Mouse (Mus musculus) midbrain, postnatal 0 days (tissue): ENCODE measurements at regions not wholly inside any gene's neighbourhood (a gene's known extent, or its start where the extent isn't known, plus 50 kb on each side); places are given as distances from the start of the nearest gene placed in this dataset.

Experiments
- ATAC-seq: fragments of 200-750 bp; cut with Nextera tagmentation; 2 replicates; pipeline ENCODE4 v1.8.0; 2017; ENCODE audit warnings: moderate number of reproducible peaks, mild to moderate bottlenecking, moderate TSS enrichment, moderate library complexity; ENCODE audit not compliant: low FRiP score
- DNase-seq: peaks from one replicate; pipeline ENCODE4 v3.0.0-alpha.2; 2015; ENCODE audit warnings: low spot score
- H3K27ac ChIP-seq: fragments of 300-500 bp; sonication (generic); 2 replicates; pipeline ENCODE4 v1.5.1; 2014; ENCODE audit warnings: low read depth, mild to moderate bottlenecking, low read length, mixed read lengths
- H3K27me3 ChIP-seq: fragments of 300-500 bp; sonication (generic); 2 replicates; pipeline ENCODE4 v1.6.1; 2014; ENCODE audit warnings: low read length, control low read depth, mixed read lengths; ENCODE audit not compliant: insufficient read depth
- H3K36me3 ChIP-seq: fragments of 300-500 bp; sonication (generic); 2 replicates; pipeline ENCODE4 v1.6.1; 2014; ENCODE audit warnings: low read length, control low read depth, mixed read lengths; ENCODE audit not compliant: insufficient read depth
- H3K4me1 ChIP-seq: fragments of 300-500 bp; sonication (generic); 2 replicates; pipeline ENCODE4 v1.6.1; 2014; ENCODE audit warnings: mild to moderate bottlenecking, control low read depth, antibody characterized with exemption, low read length, mixed read lengths; ENCODE audit not compliant: insufficient read depth
- H3K4me2 ChIP-seq: fragments of 300-500 bp; sonication (generic); 2 replicates; pipeline ENCODE4 v1.6.1; 2014; ENCODE audit warnings: low read depth, mild to moderate bottlenecking, low read length, mixed read lengths; ENCODE audit not compliant: poor library complexity, severe bottlenecking
- H3K4me3 ChIP-seq: fragments of 300-500 bp; sonication (generic); 2 replicates; pipeline ENCODE4 v1.5.1; 2014; ENCODE audit warnings: low read depth, mild to moderate bottlenecking, low read length, moderate library complexity
- H3K9ac ChIP-seq: fragments of 300-500 bp; sonication (generic); replicated peaks from 2 replicates; pipeline ENCODE4 v1.6.1; 2014; ENCODE audit warnings: mild to moderate bottlenecking, low read length, moderate library complexity, mixed read lengths; ENCODE audit not compliant: poor library complexity, severe bottlenecking
- H3K9me3 ChIP-seq: fragments of 300-500 bp; sonication (generic); 2 replicates; pipeline ENCODE4 v1.6.1; 2016; ENCODE audit warnings: low read length, control low read depth
- CTCF ChIP-seq: IDR thresholded peaks from 2 replicates; pipeline ENCODE4 v1.5.1; 2016; ENCODE audit warnings: antibody characterized with exemption, mild to moderate bottlenecking
- WGBS: fragments of 180-500 bp; shearing (Covaris S2); extraction: QIAGEN DNeasy Blood & Tissue Kit; methylation state at CpG from one replicate; pipeline ENCODE4 v1.1.7; 2014; 5-methylcytosine and 5-hydroxymethylcytosine counted together

DNA sequence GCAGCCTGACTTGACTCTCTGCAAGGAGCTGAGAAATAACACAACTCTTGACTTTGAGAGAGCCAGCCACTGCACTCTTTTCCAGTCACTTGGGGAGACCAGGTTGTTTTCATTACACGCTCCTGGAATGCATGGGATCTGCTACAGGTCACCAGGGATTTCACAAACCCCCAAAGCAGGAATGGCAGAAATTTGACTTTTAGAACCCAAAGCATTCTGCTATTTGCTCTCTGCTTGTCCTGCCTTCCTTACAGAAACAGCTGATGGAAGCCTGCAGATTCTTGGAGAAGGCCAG, 160.2 kb downstream of the 1500009L16Rik start:
- DNase-seq = no peak
- Histone ChIP-seq H3K4me3 (no peak overlapping the region), H3K27ac (no peak overlapping the region), H3K36me3 (no peaks in the 10 kb centered on the region), H3K9me3 (no peaks in the 10 kb centered on the region), H3K27me3 (no peaks in the 10 kb centered on the region), H3K9ac (no peak overlapping the region), H3K4me1 (no peaks in the 10 kb centered on the region), H3K4me2 (no peak overlapping the region)
- 91% methylated on average over 1 of the region's 1 CpGs for WGBS
- no peak for ATAC-seq
- TF ChIP-seq CTCF = no peak

- TF ChIP-seq CTCF = no peak
- Histone ChIP-seq H3K36me3 (no peaks in the 10 kb centered on the region), H3K9ac (no peak overlapping the region), H3K4me1 (no peaks in the 10 kb centered on the region), H3K9me3 (no peaks in the 10 kb centered on the region), H3K27ac (no peak overlapping the region), H3K4me2 (no peak overlapping the region), H3K27me3 (no peaks in the 10 kb centered on the region), H3K4me3 (no peak overlapping the region)
- ATAC-seq (no peak), DNase-seq (no peak)
- 92% methylated on average over 2 of the region's 2 CpGs for WGBS
These were observed 161.9 kb downstream of the 1500009L16Rik start for GRCm38 (mm10) chr10:83884553-83884952.

- ATAC-seq (no peak), DNase-seq (no peak)
- H3K4me3 ChIP-seq = no peak overlapping the region
These were observed 165.9 kb downstream of the 1500009L16Rik start for GRCm38 (mm10) chr10:83888587-83888986.

DNA sequence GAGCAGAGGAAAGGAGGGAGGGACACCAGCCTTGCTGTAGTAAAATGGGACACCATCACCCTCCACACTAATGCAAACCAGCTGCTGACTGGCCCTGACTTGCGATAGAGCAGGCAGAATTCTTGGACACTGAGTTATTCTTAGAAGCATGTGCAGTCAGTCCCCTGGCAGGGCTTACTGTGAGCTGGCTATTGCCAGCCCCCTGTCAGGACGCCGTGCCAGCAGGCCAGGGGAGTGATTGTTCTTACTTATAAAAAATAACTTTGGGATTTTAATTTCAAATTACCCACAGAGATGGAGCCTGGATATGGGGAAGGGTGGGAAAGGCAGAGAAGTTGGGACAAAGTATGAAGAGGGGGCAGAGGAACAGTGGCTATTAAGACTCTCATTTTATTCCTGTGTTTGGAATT, 173.1 kb downstream of the 1500009L16Rik start:
- no peaks in the 10 kb centered on the region for H3K27me3 ChIP-seq
- no peak overlapping the region for H3K9ac ChIP-seq
- H3K4me3 ChIP-seq = no peak overlapping the region
- no peaks in the 10 kb centered on the region for H3K4me1 ChIP-seq
- WGBS = 54% methylated on average over 3 of the region's 3 CpGs
- DNase-seq (peak; percentile 51), ATAC-seq (no peak)
- no peak overlapping the region for H3K27ac ChIP-seq
- no peaks in the 10 kb centered on the region for H3K36me3 ChIP-seq
- H3K9me3 ChIP-seq = no peaks in the 10 kb centered on the region
- H3K4me2 ChIP-seq = no peak overlapping the region
- TF ChIP-seq CTCF = no peak

More at GRCm38 (mm10) chr10:83888587-83888986, 165.9 kb downstream of the 1500009L16Rik start:
- Histone ChIP-seq H3K4me2 (no peak overlapping the region), H3K9ac (no peak overlapping the region), H3K27me3 (no peaks in the 10 kb centered on the region), H3K27ac (no peak overlapping the region), H3K9me3 (no peaks in the 10 kb centered on the region), H3K4me1 (no peaks in the 10 kb centered on the region), H3K36me3 (no peaks in the 10 kb centered on the region)
- WGBS = 59% methylated on average over 6 of the region's 6 CpGs
- no peak for TF ChIP-seq CTCF

DNA sequence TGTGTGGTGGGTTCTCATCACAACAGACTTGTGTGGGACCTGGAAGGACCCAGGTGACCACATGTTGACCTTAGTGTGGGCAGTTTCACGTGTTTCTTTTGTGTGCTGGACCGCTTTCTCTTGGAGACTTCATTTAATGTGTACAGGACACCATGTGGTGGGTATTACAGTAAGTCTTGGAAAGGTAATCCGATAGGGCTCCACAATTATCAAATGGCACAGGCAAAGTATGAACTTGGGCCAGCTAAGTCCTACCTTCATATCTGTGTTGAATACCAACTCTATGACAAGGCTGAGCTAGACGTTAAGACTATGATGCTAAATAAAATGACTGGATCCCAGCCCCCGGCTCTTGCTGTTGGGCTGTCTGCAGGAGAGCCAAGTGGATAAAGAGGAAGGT, 173.5 kb downstream of the 1500009L16Rik start:
- Histone ChIP-seq H3K9me3 (no peaks in the 10 kb centered on the region), H3K9ac (no peak overlapping the region), H3K27ac (no peak overlapping the region), H3K27me3 (no peaks in the 10 kb centered on the region), H3K4me1 (no peaks in the 10 kb centered on the region), H3K4me3 (no peak overlapping the region), H3K36me3 (no peaks in the 10 kb centered on the region), H3K4me2 (no peak overlapping the region)
- DNase-seq (no peak), ATAC-seq (no peak)
- 87% methylated on average over 5 of the region's 5 CpGs for WGBS
- TF ChIP-seq CTCF = no peak

- WGBS = 84% methylated on average over 6 of the region's 6 CpGs
- no peak overlapping the region for H3K27ac ChIP-seq
- DNase-seq (no peak), ATAC-seq (no peak)
- no peaks in the 10 kb centered on the region for H3K36me3 ChIP-seq
- H3K4me2 ChIP-seq = no peak overlapping the region
- H3K9me3 ChIP-seq = no peaks in the 10 kb centered on the region
- H3K4me3 ChIP-seq = no peak overlapping the region
- H3K9ac ChIP-seq = no peak overlapping the region
- no peaks in the 10 kb centered on the region for H3K4me1 ChIP-seq
- TF ChIP-seq CTCF = no peak
- H3K27me3 ChIP-seq = no peaks in the 10 kb centered on the region
These were observed 174.9 kb downstream of the 1500009L16Rik start for GRCm38 (mm10) chr10:83897558-83897957.

DNA sequence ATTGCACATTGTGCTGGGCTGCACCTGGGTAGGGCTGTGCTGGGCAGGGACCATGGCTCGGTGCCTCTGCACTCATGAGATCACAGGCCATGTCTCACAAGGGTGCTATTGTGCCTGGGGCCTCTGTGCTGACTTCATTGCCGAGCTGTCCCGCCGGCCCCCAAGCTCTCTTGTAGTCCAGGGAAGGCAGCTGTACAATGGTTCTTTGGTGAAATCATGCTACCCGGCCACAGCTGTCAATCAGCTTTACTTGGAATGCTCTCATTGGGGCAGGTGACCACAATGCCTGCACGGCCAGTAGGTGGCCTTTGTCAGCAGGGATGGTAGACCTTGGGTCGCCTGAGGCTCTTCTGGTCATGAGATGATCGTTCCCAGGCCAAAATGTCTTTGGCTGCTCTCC, 184.1 kb downstream of the 1500009L16Rik start:
- no peaks in the 10 kb centered on the region for H3K36me3 ChIP-seq
- ATAC-seq (no peak), DNase-seq (no peak)
- peak; percentile 11; the same call in 1 of the 2 replicates for TF ChIP-seq CTCF
- no peak overlapping the region for H3K27ac ChIP-seq
- H3K4me2 ChIP-seq = no peak overlapping the region
- H3K27me3 ChIP-seq = no peaks in the 10 kb centered on the region
- no peaks in the 10 kb centered on the region for H3K4me1 ChIP-seq
- H3K9me3 ChIP-seq = no peaks in the 10 kb centered on the region
- 49% methylated on average over 8 of the region's 8 CpGs for WGBS
- H3K9ac ChIP-seq = no peak overlapping the region
- no peak overlapping the region for H3K4me3 ChIP-seq
